Mouse (Mus musculus): Measurements from ENCODE around the gene Mroh8. TPM values are rescaled to one million over a fixed set of nuclear protein-coding genes. Genes with fewer than 3 reads are reported as not detected.
"Not testable (repeated sequence)": the region's sequence is repeated elsewhere in the genome, so short reads cannot be mapped to it uniquely, and the experiment has no call there.

The Mroh8 gene
- total RNA-seq, 1 experiment from 2014 or later: 0.15 TPM

DNA sequence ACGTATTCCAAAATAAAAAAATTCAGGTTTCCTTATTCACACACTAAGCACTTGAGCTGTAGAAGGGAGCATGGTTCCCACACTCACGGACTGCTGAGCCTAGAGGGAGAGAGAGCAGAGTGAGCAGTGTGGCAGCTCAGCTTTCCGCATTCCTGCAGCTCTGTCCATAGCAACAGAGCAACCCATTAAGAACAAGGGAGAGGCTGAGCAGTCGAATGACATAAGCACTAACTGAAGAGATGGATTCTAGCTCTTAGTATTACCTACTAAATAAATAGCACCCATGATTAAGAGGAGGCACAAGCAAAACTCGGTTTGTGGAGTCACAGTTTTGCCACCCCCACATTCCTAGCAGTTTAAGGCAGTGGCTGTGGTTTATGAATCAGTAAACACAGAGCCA, 109.2 kb downstream of the Mroh8 start:
- ATAC-seq (replicated peaks in 1 of 2; ENCODE audit: insufficient read depth in 1 of 2, low FRiP score in 2 of 2, low TSS enrichment in 1 of 2, low read depth in 1 of 2, poor library complexity in 2 of 2, severe bottlenecking in 2 of 2): no peak

GRCm38 (mm10) chr2:157166371-157167080, 112.8 kb downstream of the Mroh8 start:
- no peak for ATAC-seq (replicated peaks in 1 of 2; ENCODE audit: insufficient read depth in 1 of 2, low FRiP score in 2 of 2, low TSS enrichment in 1 of 2, low read depth in 1 of 2, poor library complexity in 2 of 2, severe bottlenecking in 2 of 2)

DNA sequence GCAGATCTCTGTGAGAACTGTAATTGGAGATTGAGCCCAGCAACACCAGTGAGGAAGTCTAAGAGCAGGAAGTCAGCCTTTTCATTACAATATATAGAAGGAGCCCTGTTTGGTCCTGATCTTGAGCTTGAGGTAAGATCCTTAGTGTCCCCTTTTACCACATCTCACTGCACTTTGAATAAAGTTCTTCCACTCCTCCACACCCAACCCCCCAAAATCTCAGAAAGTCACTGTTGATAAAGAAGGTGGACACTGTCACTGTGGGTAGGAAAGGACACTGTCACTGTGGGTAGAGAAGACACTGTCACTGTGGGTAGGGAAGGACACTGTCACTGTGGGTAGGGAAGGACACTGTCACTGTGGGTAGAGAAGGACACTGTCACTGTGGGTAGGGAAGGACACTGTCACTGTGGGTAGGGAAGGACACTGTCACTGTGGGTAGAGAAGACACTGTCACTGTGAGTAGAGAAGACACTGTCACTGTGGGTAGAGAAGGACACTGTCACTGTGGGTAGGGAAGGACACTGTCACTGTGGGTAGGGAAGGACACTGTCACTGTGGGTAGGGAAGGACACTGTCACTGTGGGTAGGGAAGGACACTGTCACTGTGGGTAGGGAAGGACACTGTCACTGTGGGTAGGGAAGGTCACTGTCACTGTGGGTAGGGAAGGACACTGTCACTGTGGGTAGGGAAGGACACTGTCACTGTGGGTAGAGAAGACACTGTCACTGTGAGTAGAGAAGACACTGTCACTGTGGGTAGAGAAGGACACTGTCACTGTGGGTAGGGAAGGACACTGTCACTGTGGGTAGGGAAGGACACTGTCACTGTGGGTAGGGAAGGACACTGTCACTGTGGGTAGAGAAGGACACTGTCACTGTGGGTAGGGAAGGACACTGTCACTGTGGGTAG, 113.8 kb downstream of the Mroh8 start:
- not testable (repeated sequence) for ATAC-seq (replicated peaks in 1 of 2; ENCODE audit: insufficient read depth in 1 of 2, low FRiP score in 2 of 2, low TSS enrichment in 1 of 2, low read depth in 1 of 2, poor library complexity in 2 of 2, severe bottlenecking in 2 of 2)

DNA sequence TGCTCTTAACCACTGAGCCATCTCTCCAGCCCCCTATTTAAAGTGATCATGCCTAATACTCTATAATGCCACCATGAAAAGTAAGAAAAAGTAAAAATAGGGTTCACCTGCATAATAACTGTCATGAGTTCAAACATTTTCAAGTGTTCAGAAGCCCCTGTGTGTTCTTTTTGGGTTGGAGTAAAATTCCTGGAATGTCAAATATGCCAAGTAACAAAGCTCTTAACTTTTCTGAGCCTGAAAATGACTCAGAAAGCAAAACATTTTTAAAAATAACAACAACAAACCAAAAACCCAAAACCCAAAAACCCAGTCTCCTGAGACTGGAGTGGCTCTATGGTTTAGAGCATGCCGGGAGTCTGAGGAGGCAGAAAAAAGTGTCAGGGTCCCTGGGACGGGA, 115.2 kb downstream of the Mroh8 start:
- ATAC-seq (replicated peaks in 1 of 2; ENCODE audit: insufficient read depth in 1 of 2, low FRiP score in 2 of 2, low TSS enrichment in 1 of 2, low read depth in 1 of 2, poor library complexity in 2 of 2, severe bottlenecking in 2 of 2): no peak

Other genes with a start within 250 kb of the Mroh8 start
- 7.4 and 10.0 TPM in 2 replicates for gene Soga1, start 200.3 kb downstream of the Mroh8 start, total RNA-seq (2017)
- not detected in 2 replicates for gene Tldc2, start 192.5 kb downstream of the Mroh8 start, total RNA-seq (2017)
- gene Samhd1, start 144.3 kb downstream of the Mroh8 start, total RNA-seq (2017): 129 and 134 TPM in 2 replicates
- gene Rbl1, start 75.0 kb downstream of the Mroh8 start, total RNA-seq (2017): 89.2 and 101 TPM in 2 replicates
- gene Rpn2, start 532 bp downstream of the Mroh8 start, total RNA-seq (2017): 143 and 149 TPM in 2 replicates
- gene Ghrh, start 68.0 kb upstream of the Mroh8 start, total RNA-seq (2017): not detected in 2 replicates
- gene Manbal, start 88.0 kb upstream of the Mroh8 start, total RNA-seq (2017): 10.8 and 11.9 TPM in 2 replicates
- 2.6 and 3.3 TPM in 2 replicates for gene Src, start 138.9 kb upstream of the Mroh8 start, total RNA-seq (2017)